Mouse (Mus musculus): ENCODE measurements at regions not wholly inside any gene's neighbourhood (a gene's known extent, or its start where the extent isn't known, plus 50 kb on each side); places are given as distances from the start of the nearest gene placed in this dataset.

- ATAC-seq: no peak
- Histone ChIP-seq H3K4me3 (replicated peaks; ENCODE audit: low read length) (no peak overlapping the region), H3K4me2 (ENCODE audit: low read length) (no peak overlapping the region), H3K36me3 (ENCODE audit: control insufficient read depth, insufficient read depth) (no peaks in the 10 kb centered on the region), H3K4me1 (replicated peaks; ENCODE audit: control insufficient read depth, insufficient read depth, low read length) (no peaks in the 10 kb centered on the region), H3K27ac (ENCODE audit: low read length) (no peak overlapping the region), H3K9ac (replicated peaks; ENCODE audit: low read depth, low read length) (no peak overlapping the region), H3K9me3 (ENCODE audit: control insufficient read depth, low read length) (no peaks in the 10 kb centered on the region), H3K27me3 (replicated peaks; ENCODE audit: control insufficient read depth, insufficient read depth, low read length) (no peaks in the 10 kb centered on the region)
- WGBS: 86% methylated on average over 7 of the region's 7 CpGs
These were observed 66.5 kb upstream of the 1700016C15Rik start for GRCm38 (mm10) chr1:177663163-177663562.

- WGBS: 87% methylated on average over 8 of the region's 8 CpGs
- Histone ChIP-seq H3K9me3 (ENCODE audit: control insufficient read depth, low read length) (no peaks in the 10 kb centered on the region), H3K9ac (replicated peaks; ENCODE audit: low read depth, low read length) (no peak overlapping the region), H3K4me3 (replicated peaks; ENCODE audit: low read length) (no peak overlapping the region), H3K4me1 (replicated peaks; ENCODE audit: control insufficient read depth, insufficient read depth, low read length) (no peaks in the 10 kb centered on the region), H3K4me2 (ENCODE audit: low read length) (no peak overlapping the region), H3K27ac (ENCODE audit: low read length) (no peak overlapping the region), H3K36me3 (ENCODE audit: control insufficient read depth, insufficient read depth) (no peaks in the 10 kb centered on the region), H3K27me3 (replicated peaks; ENCODE audit: control insufficient read depth, insufficient read depth, low read length) (no peaks in the 10 kb centered on the region)
- no peak for ATAC-seq
These were observed 62.4 kb upstream of the 1700016C15Rik start for GRCm38 (mm10) chr1:177667041-177667791.

- WGBS: 89% methylated on average over 1 of the region's 1 CpGs
- ATAC-seq: no peak
- Histone ChIP-seq H3K4me2 (ENCODE audit: low read length) (no peak overlapping the region), H3K9me3 (ENCODE audit: control insufficient read depth, low read length) (no peaks in the 10 kb centered on the region), H3K4me1 (replicated peaks; ENCODE audit: control insufficient read depth, insufficient read depth, low read length) (no peaks in the 10 kb centered on the region), H3K4me3 (replicated peaks; ENCODE audit: low read length) (no peak overlapping the region), H3K27ac (ENCODE audit: low read length) (no peak overlapping the region), H3K27me3 (replicated peaks; ENCODE audit: control insufficient read depth, insufficient read depth, low read length) (no peaks in the 10 kb centered on the region), H3K36me3 (ENCODE audit: control insufficient read depth, insufficient read depth) (no peaks in the 10 kb centered on the region), H3K9ac (replicated peaks; ENCODE audit: low read depth, low read length) (no peak overlapping the region)
These were observed 59.0 kb upstream of the 1700016C15Rik start for GRCm38 (mm10) chr1:177670576-177670975.

GRCm38 (mm10) chr1:177676657-177677056 lies 53.0 kb upstream of the 1700016C15Rik start:
- no peaks in the 10 kb centered on the region for H3K4me1 ChIP-seq (replicated peaks; ENCODE audit: control insufficient read depth, insufficient read depth, low read length)
- H3K9me3 ChIP-seq (ENCODE audit: control insufficient read depth, low read length): no peaks in the 10 kb centered on the region
- H3K36me3 ChIP-seq (ENCODE audit: control insufficient read depth, insufficient read depth): no peaks in the 10 kb centered on the region
- 91% methylated on average over 5 of the region's 5 CpGs for WGBS
- H3K4me2 ChIP-seq (ENCODE audit: low read length): no peak overlapping the region
- H3K4me3 ChIP-seq (replicated peaks; ENCODE audit: low read length): no peak overlapping the region
- H3K27ac ChIP-seq (ENCODE audit: low read length): no peak overlapping the region
- ATAC-seq: no peak
- no peaks in the 10 kb centered on the region for H3K27me3 ChIP-seq (replicated peaks; ENCODE audit: control insufficient read depth, insufficient read depth, low read length)
- H3K9ac ChIP-seq (replicated peaks; ENCODE audit: low read depth, low read length): no peak overlapping the region

GRCm38 (mm10) chr1:177678832-177679231 lies 50.8 kb upstream of the 1700016C15Rik start:
- Histone ChIP-seq H3K9ac (replicated peaks; ENCODE audit: low read depth, low read length) (no peak overlapping the region), H3K36me3 (ENCODE audit: control insufficient read depth, insufficient read depth) (no peaks in the 10 kb centered on the region), H3K27me3 (replicated peaks; ENCODE audit: control insufficient read depth, insufficient read depth, low read length) (no peaks in the 10 kb centered on the region), H3K4me3 (replicated peaks; ENCODE audit: low read length) (no peak overlapping the region), H3K27ac (ENCODE audit: low read length) (no peak overlapping the region), H3K4me2 (ENCODE audit: low read length) (no peak overlapping the region), H3K9me3 (ENCODE audit: control insufficient read depth, low read length) (no peaks in the 10 kb centered on the region), H3K4me1 (replicated peaks; ENCODE audit: control insufficient read depth, insufficient read depth, low read length) (peaks cover 5% of the 10 kb centered on the region)
- no peak for ATAC-seq
- WGBS: 94% methylated on average over 4 of the region's 4 CpGs
